Mouse (Mus musculus): Measurements from ENCODE around the gene Aipl1.

Aipl1 gene

GRCm38 (mm10) chr11:72050168-72050894, 13.0 kb upstream of the Aipl1 start:
- DNase-seq (ENCODE audit: low spot score in 2 of 2) = no peak

- no peak for DNase-seq (ENCODE audit: low spot score in 2 of 2)
Measured at GRCm38 (mm10) chr11:72049171-72049759, 12.0 kb upstream of the Aipl1 start.

GRCm38 (mm10) chr11:72048730-72049129, 11.4 kb upstream of the Aipl1 start:
- no peak for DNase-seq (ENCODE audit: low spot score in 2 of 2)

DNA sequence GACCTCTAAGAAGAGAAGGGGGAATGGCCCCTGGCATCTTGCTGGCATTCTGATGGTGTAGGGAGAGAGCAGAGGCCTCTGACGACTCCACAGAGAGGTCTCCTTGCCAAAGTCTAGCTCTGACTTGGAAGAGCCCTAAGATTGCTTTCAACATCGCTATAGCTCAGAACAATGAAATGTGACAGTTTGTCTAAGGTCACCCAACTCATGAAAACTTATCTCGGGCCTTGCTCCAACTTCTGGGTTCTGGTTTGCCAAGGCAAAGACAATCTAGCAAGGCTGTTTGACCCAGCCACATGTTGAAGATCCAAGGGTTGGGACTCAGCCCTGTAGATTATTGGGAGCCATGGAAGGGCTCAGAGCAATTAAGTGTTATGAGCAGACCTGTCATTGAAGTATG, 6.9 kb upstream of the Aipl1 start:
- DNase-seq (ENCODE audit: low spot score in 2 of 2) = no peak

GRCm38 (mm10) chr11:72042631-72043030, 5.3 kb upstream of the Aipl1 start:
- DNase-seq (ENCODE audit: low spot score in 2 of 2) = no peak

DNA sequence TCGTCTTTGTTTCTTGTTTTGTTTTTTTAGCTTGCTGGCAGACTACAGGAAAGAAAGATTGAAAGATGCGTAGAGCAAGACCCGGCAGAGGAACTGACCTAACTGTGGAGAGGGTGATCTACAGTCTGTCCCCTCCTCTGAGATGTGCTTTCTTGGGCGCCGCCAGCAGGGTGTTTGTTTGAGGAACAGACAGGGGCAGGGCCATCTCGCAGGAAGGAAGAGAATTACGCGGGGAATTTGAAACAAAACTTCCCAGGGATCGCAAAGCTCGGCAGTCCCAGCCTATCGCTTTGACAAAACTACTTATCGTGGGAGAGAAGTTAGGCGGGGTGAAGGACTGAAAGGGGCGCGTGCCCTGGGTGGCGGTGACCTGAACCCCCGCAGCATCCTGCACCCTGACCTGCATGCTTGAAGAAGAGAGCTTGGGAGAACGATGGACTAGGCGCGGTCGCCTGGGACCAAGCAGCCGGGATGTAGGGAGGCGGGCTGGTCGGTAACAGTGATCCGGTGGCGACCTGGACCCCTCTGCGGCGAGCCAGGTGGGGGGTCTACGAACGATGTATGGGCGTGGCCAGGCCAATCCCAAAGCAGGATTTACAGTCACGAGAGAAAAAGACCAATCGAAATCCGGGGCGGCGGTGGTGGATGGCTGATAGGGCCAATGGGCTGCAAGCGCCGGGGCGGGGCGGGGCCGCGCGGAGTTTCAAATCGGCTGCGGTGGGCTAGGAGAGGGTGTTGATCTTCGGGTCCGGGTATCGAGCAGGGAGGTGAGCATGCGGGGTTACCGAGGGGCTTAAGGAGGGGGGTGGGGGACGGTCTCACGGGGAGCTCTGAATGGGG, 4.7 kb upstream of the Aipl1 start, which contains the start of gene Pimreg:
Gene Pimreg, plus strand, starts transcription at position 265 of the 840 bp plus-strand sequence.
- DNase-seq (ENCODE audit: low spot score in 2 of 2) = peak; percentile 64 to 73

- DNase-seq (ENCODE audit: low spot score in 2 of 2) = no peak
Measured at GRCm38 (mm10) chr11:72041290-72041767, 4.0 kb upstream of the Aipl1 start.

DNA sequence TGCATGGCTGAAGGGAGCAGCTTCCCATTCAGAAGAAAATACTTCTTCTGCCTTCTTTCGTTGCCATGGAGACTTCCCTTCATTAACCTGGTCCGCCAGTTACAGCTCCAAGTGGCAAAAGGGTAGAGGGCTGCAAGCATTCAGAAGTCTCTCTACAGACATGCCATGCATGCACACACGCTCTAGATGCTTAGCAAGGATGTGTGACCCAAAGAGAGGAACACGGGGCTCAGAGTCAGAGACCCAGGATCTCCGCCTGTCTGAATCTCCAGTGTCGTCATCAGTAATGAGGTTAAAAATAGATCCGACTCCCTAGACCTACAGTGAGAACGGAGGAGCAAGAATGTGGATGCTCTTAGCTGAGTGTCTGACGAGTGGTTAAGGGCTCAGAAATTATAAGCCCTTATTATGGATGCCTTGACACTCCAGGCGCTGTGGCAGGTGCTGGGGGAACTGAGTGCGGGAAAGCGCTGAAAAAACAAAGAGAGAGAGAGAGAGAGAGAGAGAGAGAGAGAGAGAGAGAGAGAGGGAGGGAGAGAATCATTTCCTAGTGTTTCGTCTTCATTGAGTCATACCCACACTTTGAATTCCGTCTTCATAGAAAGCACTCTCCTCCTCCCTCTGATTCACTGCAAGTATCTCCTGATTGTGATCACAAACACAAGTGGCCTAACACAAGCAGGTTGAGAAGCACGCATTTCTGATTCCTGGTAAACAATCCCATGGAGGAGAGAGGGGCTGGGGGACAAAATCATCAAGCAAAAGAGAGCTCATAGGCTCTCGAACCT, 2.5 kb upstream of the Aipl1 start:
- DNase-seq (ENCODE audit: low spot score in 2 of 2) = no peak

- DNase-seq (ENCODE audit: low spot score in 2 of 2) = peak; percentile 36 to 62
Measured at GRCm38 (mm10) chr11:72037996-72038395, 687 bp upstream of the Aipl1 start.

DNA sequence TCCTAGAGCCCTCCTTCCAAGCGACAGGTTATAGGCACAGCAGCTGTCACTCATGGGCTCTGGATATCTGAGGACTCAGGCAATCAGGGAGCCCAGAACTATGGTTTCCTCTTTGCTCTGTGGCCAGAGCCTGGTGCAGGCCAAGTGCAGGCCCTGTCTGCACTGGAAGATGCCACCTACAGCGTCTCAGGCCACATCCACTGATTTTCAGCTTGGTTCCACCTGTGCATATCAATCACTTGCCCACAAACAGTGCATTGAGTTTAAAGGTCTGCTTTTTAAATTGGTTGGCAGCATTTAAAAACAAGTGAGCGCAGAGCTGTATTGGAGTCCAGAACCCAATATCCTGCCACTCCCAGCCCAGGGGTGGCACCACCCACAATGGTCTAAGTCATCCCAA, 4.7 kb downstream of the Aipl1 start:
- DNase-seq (ENCODE audit: low spot score in 2 of 2) = no peak

- no peak for DNase-seq (ENCODE audit: low spot score in 2 of 2)
Measured at GRCm38 (mm10) chr11:72032091-72032490, 5.2 kb downstream of the Aipl1 start.

DNA sequence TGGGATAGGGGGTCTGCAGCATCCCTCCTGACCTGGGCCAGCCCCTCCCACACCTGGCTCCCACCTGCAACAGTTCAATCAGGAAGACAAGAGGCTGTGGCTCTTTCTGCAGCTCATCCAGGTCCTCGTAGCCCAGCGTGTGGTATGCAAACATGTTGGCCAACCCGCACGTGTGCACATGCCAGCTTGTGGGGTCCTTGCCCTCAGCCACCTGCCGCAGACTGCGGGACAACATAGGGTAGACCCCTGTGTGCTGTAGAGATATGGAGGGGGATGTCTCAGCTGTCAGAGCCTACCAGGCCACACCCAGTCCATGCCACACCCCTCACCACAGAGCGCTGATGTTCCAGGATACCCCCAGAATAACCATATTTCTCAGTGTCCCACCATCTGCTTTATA, 6.0 kb downstream of the Aipl1 start:
- DNase-seq (ENCODE audit: low spot score in 2 of 2) = no peak

- DNase-seq (ENCODE audit: low spot score in 2 of 2) = no peak
Measured at GRCm38 (mm10) chr11:72029143-72029542, 8.2 kb downstream of the Aipl1 start.

GRCm38 (mm10) chr11:72027836-72028235, 9.5 kb downstream of the Aipl1 start:
- DNase-seq (ENCODE audit: low spot score in 2 of 2) = no peak

GRCm38 (mm10) chr11:72026516-72026915, 10.8 kb downstream of the Aipl1 start:
- DNase-seq (ENCODE audit: low spot score in 2 of 2) = no peak

DNA sequence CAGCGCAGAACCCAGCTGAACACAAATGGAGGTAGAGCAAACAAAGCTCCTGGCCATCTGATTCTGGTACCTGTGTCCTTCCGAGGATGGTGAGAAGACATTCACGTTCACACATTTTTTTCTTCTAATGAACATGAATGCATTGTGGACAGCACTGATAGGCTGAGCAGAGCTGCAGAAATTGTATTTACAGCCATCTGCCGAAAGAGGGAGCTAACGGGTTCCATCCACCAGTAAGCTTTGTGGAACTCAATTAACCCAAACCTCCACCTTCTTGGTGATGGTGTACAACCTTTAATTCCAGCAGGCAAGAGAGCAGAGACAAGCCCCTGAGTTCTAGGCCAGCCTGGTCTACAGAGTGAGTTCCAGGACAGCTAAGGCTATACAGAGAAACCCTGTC, 11.5 kb downstream of the Aipl1 start:
- no peak for DNase-seq (ENCODE audit: low spot score in 2 of 2)

DNA sequence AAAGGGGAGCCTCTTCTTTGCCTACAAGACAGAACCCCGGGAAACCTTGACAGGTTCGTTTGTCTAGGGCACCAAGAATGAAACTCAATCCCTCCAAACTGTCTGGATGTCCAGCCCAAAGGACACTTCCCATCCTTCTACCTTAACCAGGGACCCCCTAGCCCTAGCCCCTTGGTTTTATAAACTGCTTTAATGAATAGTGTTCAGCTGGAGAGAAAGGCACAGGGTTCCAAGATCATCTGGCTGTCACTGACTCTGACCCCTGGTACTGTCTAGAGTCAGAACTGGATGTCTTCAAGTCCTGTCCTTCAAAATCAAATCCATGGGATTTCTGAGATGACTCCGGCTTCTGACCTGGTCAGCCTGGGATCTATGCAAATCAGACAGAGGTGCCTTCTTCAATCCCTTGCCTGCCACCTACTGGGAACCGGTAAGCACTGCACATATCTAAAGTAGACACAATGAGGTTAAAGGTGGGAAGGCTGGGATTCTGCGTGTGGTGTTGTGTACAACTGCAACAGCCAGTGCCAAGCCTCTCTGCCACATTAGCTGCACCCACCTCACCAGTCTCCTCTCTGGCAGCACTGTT, 13.0 kb downstream of the Aipl1 start:
- peak; percentile 27 to 43 for DNase-seq (ENCODE audit: low spot score in 2 of 2)

DNA sequence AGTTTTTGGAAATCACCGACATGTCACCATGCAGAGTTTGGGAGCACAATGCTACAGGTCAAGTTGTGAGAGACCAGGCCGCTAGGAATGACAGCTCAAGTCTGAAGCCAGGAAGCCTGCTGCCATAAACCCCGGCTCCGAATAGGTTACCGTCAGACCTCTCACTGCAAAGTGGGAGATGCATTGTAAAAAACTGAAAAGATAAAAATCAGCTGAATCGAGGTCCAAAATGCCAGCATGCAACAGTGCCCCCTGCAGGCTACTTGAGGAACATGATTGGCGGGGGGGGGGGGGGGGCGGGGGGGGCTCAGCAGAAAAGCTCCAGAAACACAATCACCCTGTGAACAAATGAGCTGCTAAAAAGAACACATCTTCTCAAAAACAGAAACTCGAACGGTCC, 13.7 kb downstream of the Aipl1 start:
- no peak for DNase-seq (ENCODE audit: low spot score in 2 of 2)

DNA sequence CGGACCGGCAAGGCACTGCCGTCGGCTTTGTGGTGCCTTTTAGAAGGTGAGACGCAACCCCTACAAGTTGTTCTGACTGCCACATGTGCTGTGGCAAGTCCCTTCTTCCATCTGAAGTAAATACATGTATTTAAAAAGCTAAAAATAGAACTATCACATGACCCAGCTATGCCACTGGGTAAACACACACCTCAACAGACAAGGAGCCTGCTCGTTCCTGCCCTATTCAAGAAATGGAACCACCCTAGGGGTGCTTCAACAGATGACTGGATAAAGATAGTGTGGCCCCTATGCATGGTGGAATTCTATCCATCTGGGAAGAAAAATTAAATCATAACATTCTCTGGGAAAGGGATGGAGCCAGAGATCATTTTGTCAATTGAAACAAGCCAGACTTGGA, 14.5 kb downstream of the Aipl1 start:
- DNase-seq (ENCODE audit: low spot score in 2 of 2) = no peak

DNA sequence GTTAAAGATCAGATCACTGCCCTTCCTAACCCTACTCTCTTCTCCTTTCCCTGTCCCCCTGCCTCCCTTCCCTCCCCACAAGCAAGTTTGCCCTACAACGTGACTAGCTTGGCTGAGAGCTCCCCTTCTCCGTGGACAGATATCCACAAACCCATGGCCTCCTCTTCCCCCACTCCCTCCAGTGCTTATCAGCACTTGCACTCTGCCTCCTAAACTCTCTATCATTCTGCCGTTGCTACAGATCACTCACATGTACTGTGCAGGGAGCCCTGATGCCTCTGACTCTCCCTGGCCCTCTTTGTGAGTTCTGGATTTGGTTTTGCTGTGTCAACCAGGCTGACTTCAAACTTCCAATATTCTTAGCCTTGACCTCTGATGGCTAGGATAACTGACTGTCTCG, 16.3 kb downstream of the Aipl1 start:
- no peak for DNase-seq (ENCODE audit: low spot score in 2 of 2)

GRCm38 (mm10) chr11:72017253-72017601, 20.1 kb downstream of the Aipl1 start:
- DNase-seq (ENCODE audit: low spot score in 2 of 2) = no peak

Measured in natural killer cell, adult 2 months (primary cell).